Mouse (Mus musculus): Measurements from ENCODE around the gene Dclk1. TPM values are rescaled to one million over a fixed set of nuclear protein-coding genes. Genes with fewer than 3 reads are reported as not detected.

Dclk1 gene
- polyA plus RNA-seq, 1 experiment from 2014 or later = 30.0 TPM

DNA sequence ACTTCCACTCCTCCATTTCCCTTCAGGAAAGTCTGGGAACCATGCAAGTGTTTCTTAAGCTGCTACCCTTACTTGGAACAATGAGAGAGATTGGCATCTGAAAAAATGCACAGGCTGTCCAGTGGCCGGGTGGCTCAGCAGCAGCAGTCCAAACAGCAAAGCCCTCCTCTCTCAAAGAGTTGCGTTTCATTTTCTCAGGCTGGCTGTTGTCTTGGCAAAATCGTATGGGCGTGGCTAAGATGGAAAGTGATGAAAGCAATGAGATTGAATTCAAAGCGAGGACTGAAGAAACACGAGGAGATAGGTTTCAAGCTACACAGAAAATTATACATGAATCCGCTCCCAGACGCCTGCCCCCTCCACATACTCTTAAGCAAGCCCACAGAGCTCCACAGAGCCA lies 67.8 kb downstream of the Dclk1 start:
- Histone ChIP-seq H3K4me3 (ENCODE audit: low read length) (no peak overlapping the region), H3K27ac (ENCODE audit: low read length) (no peak overlapping the region), H3K9me3 (ENCODE audit: low read length) (no peaks in the 10 kb centered on the region), H3K36me3 (ENCODE audit: insufficient read depth, low read length) (no peaks in the 10 kb centered on the region), H3K4me2 (replicated peaks; ENCODE audit: low read depth, low read length) (no peak overlapping the region), H3K27me3 (ENCODE audit: insufficient read depth, low read length) (no peaks in the 10 kb centered on the region), H3K9ac (replicated peaks; ENCODE audit: low read length) (no peak overlapping the region), H3K4me1 (ENCODE audit: insufficient read depth, low read length) (peaks cover 4% of the 10 kb centered on the region; the same call in 1 of the 2 replicates)
- no peak for ATAC-seq (ENCODE audit: low FRiP score, low TSS enrichment)
- 56% methylated on average over 8 of the region's 8 CpGs for WGBS

- Histone ChIP-seq H3K27me3 (ENCODE audit: insufficient read depth, low read length) (no peaks in the 10 kb centered on the region), H3K4me1 (ENCODE audit: insufficient read depth, low read length) (no peaks in the 10 kb centered on the region), H3K36me3 (ENCODE audit: insufficient read depth, low read length) (no peaks in the 10 kb centered on the region), H3K27ac (ENCODE audit: low read length) (no peak overlapping the region), H3K9ac (replicated peaks; ENCODE audit: low read length) (no peak overlapping the region), H3K4me3 (ENCODE audit: low read length) (no peak overlapping the region), H3K9me3 (ENCODE audit: low read length) (no peaks in the 10 kb centered on the region), H3K4me2 (replicated peaks; ENCODE audit: low read depth, low read length) (no peak overlapping the region)
- no peak for ATAC-seq (ENCODE audit: low FRiP score, low TSS enrichment)
- WGBS = 85% methylated on average over 8 of the region's 8 CpGs
Measured at GRCm38 (mm10) chr3:55315827-55316226, 73.7 kb downstream of the Dclk1 start.

- Histone ChIP-seq H3K9me3 (ENCODE audit: low read length) (no peaks in the 10 kb centered on the region), H3K4me2 (replicated peaks; ENCODE audit: low read depth, low read length) (no peak overlapping the region), H3K36me3 (ENCODE audit: insufficient read depth, low read length) (no peaks in the 10 kb centered on the region), H3K4me3 (ENCODE audit: low read length) (no peak overlapping the region), H3K4me1 (ENCODE audit: insufficient read depth, low read length) (no peaks in the 10 kb centered on the region), H3K9ac (replicated peaks; ENCODE audit: low read length) (no peak overlapping the region), H3K27me3 (ENCODE audit: insufficient read depth, low read length) (no peaks in the 10 kb centered on the region), H3K27ac (ENCODE audit: low read length) (no peak overlapping the region)
- no peak for ATAC-seq (ENCODE audit: low FRiP score, low TSS enrichment)
- WGBS = 86% methylated on average over 1 of the region's 1 CpGs
Measured at GRCm38 (mm10) chr3:55318021-55318420, 75.9 kb downstream of the Dclk1 start.

DNA sequence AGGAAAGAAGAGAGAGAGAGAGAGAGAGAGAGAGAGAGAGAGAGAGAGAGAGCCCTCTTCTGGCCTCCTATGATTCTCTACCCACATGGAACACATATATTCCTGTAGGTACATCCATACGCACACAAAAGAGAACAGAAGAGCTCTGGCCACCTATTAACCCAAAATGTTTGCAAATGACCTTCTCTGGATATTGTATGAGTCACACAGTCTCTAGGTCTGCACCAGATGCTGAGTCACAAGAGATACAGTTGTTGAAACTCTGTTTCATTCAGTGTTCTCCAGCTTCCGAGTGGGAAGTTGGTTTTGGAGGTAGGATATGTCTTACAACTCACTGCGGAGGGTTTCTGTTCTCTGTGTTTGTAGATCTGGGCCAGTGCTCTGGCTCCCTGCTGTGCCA lies 78.4 kb downstream of the Dclk1 start:
- no peak for ATAC-seq (ENCODE audit: low FRiP score, low TSS enrichment)
- no peak overlapping the region for H3K4me2 ChIP-seq (replicated peaks; ENCODE audit: low read depth, low read length)

DNA sequence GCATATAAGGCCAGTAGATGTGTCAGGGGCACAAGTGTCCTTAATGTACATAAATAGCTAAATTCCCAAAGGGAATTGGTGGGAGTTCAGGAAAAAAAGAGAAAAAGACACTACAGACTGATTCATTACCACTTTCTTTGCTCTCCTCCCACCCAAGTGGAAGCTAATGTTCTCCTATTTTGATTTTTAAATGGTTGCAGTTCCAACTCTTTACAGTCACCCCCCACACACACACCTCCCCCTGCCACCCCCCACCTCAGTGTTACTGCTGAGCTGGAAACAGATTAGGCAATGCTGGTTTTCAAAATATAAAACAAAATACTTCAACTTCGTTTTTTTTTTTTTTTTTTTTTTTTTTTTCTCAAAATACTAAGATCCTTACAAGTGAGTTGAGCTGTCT lies 81.9 kb downstream of the Dclk1 start:
- WGBS = 58% methylated on average over 1 of the region's 1 CpGs
- no peak for ATAC-seq (ENCODE audit: low FRiP score, low TSS enrichment)
- H3K27me3 ChIP-seq (ENCODE audit: insufficient read depth, low read length) = no peaks in the 10 kb centered on the region
- no peaks in the 10 kb centered on the region for H3K36me3 ChIP-seq (ENCODE audit: insufficient read depth, low read length)
- no peak overlapping the region for H3K9ac ChIP-seq (replicated peaks; ENCODE audit: low read length)
- H3K27ac ChIP-seq (ENCODE audit: low read length) = no peak overlapping the region
- H3K4me2 ChIP-seq (replicated peaks; ENCODE audit: low read depth, low read length) = no peak overlapping the region
- peaks cover 2% of the 10 kb centered on the region for H3K9me3 ChIP-seq (ENCODE audit: low read length)
- H3K4me1 ChIP-seq (ENCODE audit: insufficient read depth, low read length) = no peaks in the 10 kb centered on the region
- H3K4me3 ChIP-seq (ENCODE audit: low read length) = no peak overlapping the region

More for the DNA sequence above, 78.4 kb downstream of the Dclk1 start:
- Histone ChIP-seq H3K27me3 (ENCODE audit: insufficient read depth, low read length) (no peaks in the 10 kb centered on the region), H3K9ac (replicated peaks; ENCODE audit: low read length) (no peak overlapping the region), H3K27ac (ENCODE audit: low read length) (no peak overlapping the region), H3K9me3 (ENCODE audit: low read length) (peaks cover 2% of the 10 kb centered on the region), H3K36me3 (ENCODE audit: insufficient read depth, low read length) (no peaks in the 10 kb centered on the region), H3K4me3 (ENCODE audit: low read length) (no peak overlapping the region), H3K4me1 (ENCODE audit: insufficient read depth, low read length) (no peaks in the 10 kb centered on the region)
- 90% methylated on average over 3 of the region's 3 CpGs for WGBS

DNA sequence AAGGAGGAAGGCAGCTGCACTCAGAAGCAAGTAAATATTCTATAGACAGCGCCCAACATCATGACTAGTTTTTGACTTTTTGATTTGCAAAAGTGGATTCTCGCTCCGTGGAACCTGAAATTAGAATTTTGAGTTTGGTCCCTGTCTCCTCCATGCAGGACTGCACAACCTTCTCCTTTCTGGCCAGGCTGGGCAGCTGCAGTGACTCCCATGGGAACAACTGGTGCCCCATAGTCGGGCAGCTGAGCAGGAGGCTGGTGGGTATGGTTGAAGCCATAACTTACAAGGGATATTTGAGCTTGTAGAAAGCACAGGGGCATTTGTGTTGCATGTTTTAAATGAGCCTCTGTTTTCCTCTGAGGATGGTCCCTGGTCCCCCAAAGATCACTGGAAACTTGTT lies 88.3 kb downstream of the Dclk1 start:
- H3K27me3 ChIP-seq (ENCODE audit: insufficient read depth, low read length) = no peaks in the 10 kb centered on the region
- no peaks in the 10 kb centered on the region for H3K4me1 ChIP-seq (ENCODE audit: insufficient read depth, low read length)
- no peaks in the 10 kb centered on the region for H3K36me3 ChIP-seq (ENCODE audit: insufficient read depth, low read length)
- H3K9me3 ChIP-seq (ENCODE audit: low read length) = 0 out of 2 replicates have a peak, but pooled peaks cover 2% of the 10 kb centered on the region
- no peak for ATAC-seq (ENCODE audit: low FRiP score, low TSS enrichment)
- no peak overlapping the region for H3K27ac ChIP-seq (ENCODE audit: low read length)
- no peak overlapping the region for H3K4me2 ChIP-seq (replicated peaks; ENCODE audit: low read depth, low read length)
- 82% methylated on average over 4 of the region's 4 CpGs for WGBS
- no peak overlapping the region for H3K4me3 ChIP-seq (ENCODE audit: low read length)
- H3K9ac ChIP-seq (replicated peaks; ENCODE audit: low read length) = no peak overlapping the region

DNA sequence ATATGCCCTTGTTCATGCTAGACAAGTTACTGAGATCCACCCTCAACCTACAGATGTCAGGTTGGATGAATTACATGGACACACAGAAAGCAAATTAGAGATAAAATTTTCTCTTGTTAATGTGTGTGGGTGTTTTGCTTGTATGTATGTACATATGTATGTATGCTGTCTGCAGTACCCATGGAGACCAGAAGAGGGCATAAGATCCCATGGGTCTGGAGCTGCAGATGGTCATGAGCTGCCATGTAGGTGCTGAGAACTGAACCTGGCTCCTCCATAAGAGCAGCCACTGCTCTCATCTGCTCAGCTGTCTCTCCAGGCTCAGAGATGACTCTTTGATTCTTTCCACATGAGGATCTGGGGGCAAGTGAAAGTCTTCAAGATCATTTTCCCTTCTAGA lies 89.5 kb downstream of the Dclk1 start:
- Histone ChIP-seq H3K4me3 (ENCODE audit: low read length) (no peak overlapping the region), H3K4me1 (ENCODE audit: insufficient read depth, low read length) (peaks cover 3% of the 10 kb centered on the region; the same call in 1 of the 2 replicates), H3K27ac (ENCODE audit: low read length) (no peak overlapping the region), H3K27me3 (ENCODE audit: insufficient read depth, low read length) (no peaks in the 10 kb centered on the region), H3K36me3 (ENCODE audit: insufficient read depth, low read length) (no peaks in the 10 kb centered on the region), H3K9ac (replicated peaks; ENCODE audit: low read length) (no peak overlapping the region), H3K9me3 (ENCODE audit: low read length) (0 out of 2 replicates have a peak, but pooled peaks cover 2% of the 10 kb centered on the region), H3K4me2 (replicated peaks; ENCODE audit: low read depth, low read length) (no peak overlapping the region)
- ATAC-seq (ENCODE audit: low FRiP score, low TSS enrichment) = no peak

DNA sequence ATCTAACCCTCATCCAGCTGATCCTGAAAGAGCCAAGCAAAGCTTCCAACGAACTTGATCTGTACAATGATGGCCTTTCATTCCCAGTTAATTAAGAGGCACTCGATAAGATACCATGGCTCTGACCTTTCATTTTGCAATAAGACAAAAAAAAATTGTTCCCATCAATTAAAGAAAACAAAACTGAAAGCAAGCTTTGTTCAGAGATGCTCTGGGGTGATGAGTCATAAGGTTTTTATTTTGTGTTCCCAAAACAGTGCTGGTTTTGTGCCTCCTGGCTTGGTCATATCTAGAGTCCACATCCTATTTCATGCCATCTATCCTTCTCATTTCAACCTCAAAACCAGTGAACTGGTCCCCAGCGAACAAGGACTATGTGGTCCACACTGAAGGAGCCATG lies 91.3 kb downstream of the Dclk1 start:
- ATAC-seq (ENCODE audit: low FRiP score, low TSS enrichment) = no peak
- Histone ChIP-seq H3K4me1 (ENCODE audit: insufficient read depth, low read length) (peaks cover 8% of the 10 kb centered on the region; the same call in 1 of the 2 replicates), H3K4me2 (replicated peaks; ENCODE audit: low read depth, low read length) (no peak overlapping the region)

GRCm38 (mm10) chr3:55336895-55337294 lies 94.7 kb downstream of the Dclk1 start:
- Histone ChIP-seq H3K27me3 (ENCODE audit: insufficient read depth, low read length) (no peaks in the 10 kb centered on the region), H3K36me3 (ENCODE audit: insufficient read depth, low read length) (no peaks in the 10 kb centered on the region), H3K4me1 (ENCODE audit: insufficient read depth, low read length) (peaks cover 8% of the 10 kb centered on the region; the same call in 1 of the 2 replicates), H3K9me3 (ENCODE audit: low read length) (no peaks in the 10 kb centered on the region), H3K4me2 (replicated peaks; ENCODE audit: low read depth, low read length) (no peak overlapping the region), H3K27ac (ENCODE audit: low read length) (peak overlapping the region; percentile 67; the same call in 1 of the 2 replicates), H3K4me3 (ENCODE audit: low read length) (no peak overlapping the region), H3K9ac (replicated peaks; ENCODE audit: low read length) (no peak overlapping the region)
- WGBS = 15% methylated on average over 11 of the region's 11 CpGs
- ATAC-seq (ENCODE audit: low FRiP score, low TSS enrichment) = 0 out of 2 replicates have a peak, but pooled peaks have one; percentile 49

More for the DNA sequence above, 91.3 kb downstream of the Dclk1 start:
- Histone ChIP-seq H3K27me3 (ENCODE audit: insufficient read depth, low read length) (no peaks in the 10 kb centered on the region), H3K36me3 (ENCODE audit: insufficient read depth, low read length) (no peaks in the 10 kb centered on the region), H3K9me3 (ENCODE audit: low read length) (0 out of 2 replicates have a peak, but pooled peaks cover 2% of the 10 kb centered on the region), H3K9ac (replicated peaks; ENCODE audit: low read length) (no peak overlapping the region), H3K27ac (ENCODE audit: low read length) (no peak overlapping the region), H3K4me3 (ENCODE audit: low read length) (no peak overlapping the region)
- 82% methylated on average over 3 of the region's 3 CpGs for WGBS

- no peaks in the 10 kb centered on the region for H3K27me3 ChIP-seq (ENCODE audit: insufficient read depth, low read length)
- no peaks in the 10 kb centered on the region for H3K9me3 ChIP-seq (ENCODE audit: low read length)
- no peaks in the 10 kb centered on the region for H3K36me3 ChIP-seq (ENCODE audit: insufficient read depth, low read length)
- H3K4me2 ChIP-seq (replicated peaks; ENCODE audit: low read depth, low read length) = no peak overlapping the region
- no peak for ATAC-seq (ENCODE audit: low FRiP score, low TSS enrichment)
- 87% methylated on average over 7 of the region's 7 CpGs for WGBS
- H3K9ac ChIP-seq (replicated peaks; ENCODE audit: low read length) = no peak overlapping the region
- peaks cover 8% of the 10 kb centered on the region; the same call in 1 of the 2 replicates for H3K4me1 ChIP-seq (ENCODE audit: insufficient read depth, low read length)
- 0 out of 2 replicates have a peak overlapping the region, but pooled peaks have one; percentile 0 for H3K27ac ChIP-seq (ENCODE audit: low read length)
- no peak overlapping the region for H3K4me3 ChIP-seq (ENCODE audit: low read length)
Measured at GRCm38 (mm10) chr3:55337671-55338070, 95.5 kb downstream of the Dclk1 start.
